Mouse (Mus musculus): Measurements from ENCODE around the gene Rad9b.

- TF ChIP-seq CTCF (IDR thresholded peaks at IDR 0.05; ENCODE audit: insufficient read depth, low read length) (no peak), POLR2A (IDR thresholded peaks at IDR 0.05; ENCODE audit: borderline replicate concordance, extremely low read depth, low read depth, low read length) (no peak)
Measured at GRCm38 (mm10) chr5:122319474-122320204, 34.4 kb downstream of the Rad9b start.
